Mouse (Mus musculus): ENCODE data around the gene Gclc.
A peak's percentile ranks its signal among the peaks of the same experiment; 100 is the strongest.

Gene Gclc

DNA sequence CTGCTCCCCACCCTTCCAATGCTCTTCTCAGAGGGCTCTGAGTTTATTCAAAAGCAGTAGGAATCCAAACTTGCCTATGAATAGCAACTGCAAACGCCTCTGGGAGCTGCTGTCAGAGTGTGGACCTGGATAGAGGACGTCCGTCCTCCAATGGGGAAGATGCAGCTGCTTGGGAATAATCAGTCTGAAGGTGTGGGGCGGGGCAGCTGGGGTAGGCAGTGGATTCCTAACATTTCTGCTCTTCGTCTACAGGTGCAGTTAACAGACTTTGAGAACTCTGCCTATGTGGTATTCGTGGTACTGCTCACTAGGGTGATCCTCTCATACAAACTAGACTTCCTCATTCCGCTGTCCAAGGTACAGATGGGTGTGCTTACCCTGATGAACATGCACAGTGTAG, 33.6 kb downstream of the Gclc start:
- DNase-seq, result no peak

DNA sequence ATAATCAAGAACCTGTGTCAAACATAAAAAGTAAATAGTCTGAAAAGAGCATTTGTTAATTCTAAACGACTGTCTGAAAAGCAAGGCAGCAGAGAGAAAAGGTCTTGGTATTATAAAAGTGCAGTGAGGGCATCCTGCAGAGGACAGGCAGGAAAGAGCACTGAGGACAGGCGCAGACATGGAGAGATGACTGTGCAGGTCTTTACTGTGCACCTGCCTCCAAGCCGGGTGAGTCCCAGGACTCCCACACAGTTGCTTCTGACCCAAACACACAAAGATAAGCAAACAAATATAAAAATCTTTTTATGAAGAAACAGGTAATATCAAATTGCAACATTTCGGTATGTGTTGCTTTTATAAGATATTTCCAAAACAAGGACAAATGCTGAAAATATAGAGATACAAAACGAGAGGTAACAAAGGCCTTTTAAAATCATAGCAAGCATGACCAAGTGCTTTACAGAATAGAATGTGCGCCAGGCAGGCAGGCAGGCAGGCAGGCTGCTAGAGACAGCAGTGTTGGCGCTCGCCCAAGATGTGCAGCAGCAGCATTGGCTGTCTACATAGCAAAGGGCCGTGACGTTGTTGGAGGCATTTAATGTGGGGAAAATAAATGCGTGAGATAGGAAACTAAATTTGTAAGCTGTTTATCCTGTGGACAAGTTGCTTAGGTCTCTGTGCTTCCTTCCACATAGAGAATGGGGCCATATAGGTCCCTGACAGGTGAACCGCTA, 35.4 kb downstream of the Gclc start:
- DNase-seq, result peak; percentile 33 to 34

DNA sequence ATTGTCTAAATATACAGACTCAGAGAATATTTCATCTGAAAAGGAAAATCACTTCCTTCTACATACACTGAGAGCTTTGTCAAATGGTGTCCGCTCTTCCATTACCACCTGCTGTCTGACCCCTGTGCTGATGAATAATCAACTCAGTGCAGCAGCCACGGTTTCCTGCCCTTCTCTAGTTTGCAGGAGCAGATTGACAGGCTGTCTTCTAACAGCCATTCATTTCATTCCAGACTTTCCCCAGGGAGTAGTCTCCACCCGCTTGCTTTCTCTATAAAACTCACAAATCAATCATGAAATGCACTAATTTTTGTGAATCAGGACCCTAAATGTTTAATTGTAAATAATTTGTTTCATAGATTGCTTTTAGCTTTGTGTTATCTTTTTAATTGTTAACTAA, 39.5 kb downstream of the Gclc start:
- no peak for DNase-seq

DNA sequence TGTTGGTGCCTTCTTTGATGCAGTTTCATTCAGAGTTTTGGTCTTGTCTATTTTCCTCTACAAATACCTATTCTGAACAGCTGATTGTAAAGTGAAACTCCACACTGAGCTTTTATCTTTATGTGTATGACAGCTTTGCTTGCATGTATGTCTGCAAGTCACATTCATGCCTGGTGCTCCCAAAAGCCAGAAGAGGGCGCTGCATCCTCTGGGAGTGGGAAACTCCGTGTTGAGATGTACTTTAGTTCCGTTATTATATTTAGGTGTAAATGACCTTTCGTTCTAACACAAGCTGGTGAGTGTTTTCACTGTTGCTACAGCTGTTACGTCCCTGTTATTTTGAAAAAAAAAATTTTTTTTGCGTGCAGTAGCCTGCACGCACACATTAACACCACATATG, 48.1 kb downstream of the Gclc start:
- peak; percentile 8 to 22 for DNase-seq

DNA sequence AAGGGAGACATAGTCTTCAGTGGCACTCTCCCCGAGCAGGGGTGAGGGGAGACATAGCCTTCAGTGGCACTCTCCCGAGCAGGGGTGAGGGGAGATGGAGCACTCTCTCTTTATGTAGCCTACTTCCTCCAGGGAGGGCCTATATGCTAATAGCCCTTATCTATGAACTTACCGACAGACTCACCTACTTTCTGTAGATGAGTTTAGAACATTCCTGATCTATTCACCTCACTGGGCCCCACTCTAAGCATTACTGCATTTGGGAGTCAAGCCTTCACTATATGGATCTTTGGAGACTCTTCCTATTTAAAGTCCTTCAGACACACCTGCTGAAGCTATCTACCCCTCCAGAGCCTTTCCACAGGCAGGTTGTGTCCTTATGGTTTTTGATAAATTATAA, 52.1 kb downstream of the Gclc start:
- DNase-seq, result no peak

DNA sequence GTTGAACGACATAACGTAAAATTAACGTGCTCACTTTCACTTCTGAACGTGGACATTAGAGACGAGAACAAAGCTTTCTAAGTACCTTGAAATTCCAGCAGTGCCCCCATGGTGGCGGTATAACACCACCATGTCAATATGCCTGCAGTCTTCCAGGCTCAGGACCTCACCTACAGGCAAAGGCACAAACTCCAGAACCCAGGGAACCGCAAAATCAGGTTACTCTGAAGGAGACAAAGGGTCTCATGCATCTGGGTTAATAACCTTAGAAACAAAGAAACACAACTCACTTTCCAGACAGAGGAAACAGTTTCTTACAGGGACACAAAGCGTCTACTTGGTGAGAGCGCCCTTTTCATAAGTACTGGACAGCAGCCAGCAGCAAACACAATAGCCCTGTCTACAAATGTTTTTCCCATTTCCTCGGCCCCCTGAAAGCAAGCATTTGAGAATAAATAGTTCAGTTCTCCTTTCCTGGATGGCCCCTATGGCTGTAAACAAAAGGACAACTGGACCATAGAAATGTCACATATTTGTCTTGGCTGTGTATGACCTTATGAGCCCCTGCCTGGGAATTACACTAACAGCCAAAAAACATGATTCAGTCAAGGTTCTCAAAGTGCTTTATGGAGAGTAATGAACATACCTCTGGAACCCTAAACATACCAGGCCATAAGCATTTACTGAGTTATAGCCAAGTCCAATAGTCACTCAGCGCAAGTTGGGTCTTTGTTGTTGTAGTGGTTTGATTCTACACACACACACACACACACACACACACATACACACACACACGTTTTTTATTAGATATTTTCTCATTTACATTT, 52.7 kb downstream of the Gclc start:
- peak; percentile 77 to 87 for DNase-seq

DNA sequence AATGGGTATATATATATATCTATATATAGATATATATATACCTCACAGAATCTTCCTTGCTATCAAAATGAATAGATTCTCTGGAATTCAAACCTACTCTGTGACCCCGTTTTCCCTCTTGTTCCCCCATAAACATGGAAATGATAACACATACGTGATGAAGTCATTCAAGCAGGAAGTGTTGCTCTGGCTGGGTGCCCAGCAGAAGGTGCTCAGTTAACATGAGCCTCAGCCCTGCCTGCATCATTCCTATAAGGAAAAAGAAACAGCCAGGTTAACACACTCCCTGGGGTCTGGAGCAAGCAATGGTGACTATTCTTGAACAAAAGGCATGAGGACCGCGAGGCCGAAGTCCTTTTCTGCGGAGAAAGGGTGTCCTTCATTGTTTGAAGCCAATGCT, 54.1 kb downstream of the Gclc start:
- no peak for DNase-seq

DNA sequence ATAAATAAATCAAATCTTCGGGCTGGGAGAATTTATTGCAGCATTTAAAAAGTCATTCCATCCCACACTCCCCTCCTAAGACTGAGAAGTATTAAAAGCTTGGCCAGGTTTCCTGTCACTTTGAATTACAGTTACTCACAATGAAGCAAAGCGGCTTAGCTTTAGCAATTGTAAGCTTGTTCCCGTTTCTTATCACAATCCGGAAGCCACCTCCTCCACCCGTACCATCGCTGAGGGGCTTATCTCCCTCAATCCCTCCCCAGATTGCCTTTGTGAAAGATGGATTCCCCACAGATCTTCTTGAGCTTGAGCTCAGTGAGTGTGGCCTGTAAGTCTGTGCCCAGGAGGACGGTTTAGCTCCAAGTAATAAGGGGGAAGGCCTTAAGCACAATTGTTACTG, 64.5 kb downstream of the Gclc start:
- no peak for DNase-seq

DNA sequence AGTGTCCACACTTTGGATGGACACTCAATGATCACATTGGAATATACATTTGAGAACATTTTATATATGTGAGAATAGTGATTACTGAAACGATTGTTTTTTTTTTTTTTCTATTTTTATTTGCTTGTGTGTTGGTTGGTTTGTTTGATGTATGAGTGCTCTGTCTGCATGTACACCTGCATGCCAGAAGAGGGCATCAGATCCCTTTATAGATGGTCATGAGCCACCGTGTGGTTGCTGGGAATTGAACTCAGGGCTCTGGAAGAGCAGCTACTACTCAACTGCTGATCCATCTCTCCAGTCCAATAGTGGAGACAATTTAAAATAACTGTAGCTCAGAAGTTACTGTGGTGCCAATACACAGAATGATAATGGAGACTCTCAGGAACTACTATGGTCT, 65.0 kb downstream of the Gclc start:
- no peak for DNase-seq

DNA sequence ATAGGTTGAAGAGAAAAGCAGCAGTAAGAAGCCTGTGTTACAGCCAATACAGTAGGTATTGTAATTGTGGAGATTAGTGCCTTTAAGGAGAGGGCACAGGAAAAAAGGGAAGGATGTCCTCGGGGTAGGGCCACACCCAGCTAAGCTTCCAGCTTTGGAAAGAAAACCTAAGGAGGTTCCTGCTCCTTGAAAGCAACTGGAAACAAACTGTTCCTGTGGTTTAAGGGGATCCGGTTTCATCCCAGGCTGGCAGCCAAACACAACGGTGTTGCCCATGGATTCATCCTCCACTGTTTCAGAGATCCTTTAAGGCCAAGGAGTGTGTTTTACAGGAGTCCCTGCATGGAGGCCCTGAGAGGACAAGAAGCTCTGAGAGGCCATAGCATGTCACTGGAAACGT, 66.5 kb downstream of the Gclc start:
- no peak for DNase-seq

DNA sequence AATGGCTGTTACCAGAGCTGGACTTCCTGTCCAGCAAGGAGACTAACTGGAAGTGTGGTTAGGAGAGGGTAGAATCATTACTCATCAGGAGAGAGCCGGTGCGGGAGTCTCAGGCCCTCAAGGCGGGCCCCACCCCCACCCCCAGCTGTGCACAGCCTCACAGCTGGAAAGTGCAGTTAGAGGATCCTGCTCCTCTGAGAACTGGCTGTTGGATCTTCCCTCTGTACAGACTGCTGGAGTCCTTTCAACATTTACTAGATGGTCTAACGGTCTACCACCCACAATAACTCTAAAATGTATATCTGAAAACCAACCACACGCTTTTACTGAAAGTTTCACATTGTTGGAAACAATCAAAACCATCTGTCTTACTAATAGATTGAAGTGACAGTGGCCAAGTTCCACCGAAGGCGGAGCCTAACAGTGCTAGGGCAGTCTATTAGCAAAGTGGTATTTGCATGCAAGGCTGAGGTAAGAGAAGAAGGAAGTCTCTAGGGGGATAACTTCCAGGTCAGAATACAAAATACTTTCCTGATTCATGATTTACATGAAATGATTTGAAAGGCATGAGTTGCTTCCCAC, 71.1 kb downstream of the Gclc start:
- DNase-seq, result no peak

DNA sequence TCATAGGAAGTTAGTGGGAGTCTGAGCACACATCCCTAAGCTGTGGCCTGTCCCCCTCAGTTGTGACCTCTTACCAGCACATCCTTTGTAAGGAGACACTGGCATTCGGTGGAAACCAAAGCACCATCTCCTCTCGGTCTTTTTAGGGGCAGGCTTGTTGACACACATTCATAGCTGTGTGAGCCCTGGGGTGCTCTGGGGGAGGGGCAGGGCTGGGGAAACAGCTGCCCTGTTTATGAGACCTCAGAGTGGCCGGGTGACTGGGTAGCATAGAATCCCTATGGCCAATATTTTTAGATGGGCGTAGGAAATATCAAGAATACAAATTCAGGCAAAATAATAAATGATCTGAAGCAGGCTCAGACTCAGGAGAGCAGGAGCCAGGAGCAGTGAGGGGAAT, 71.9 kb downstream of the Gclc start:
- DNase-seq, result no peak

DNA sequence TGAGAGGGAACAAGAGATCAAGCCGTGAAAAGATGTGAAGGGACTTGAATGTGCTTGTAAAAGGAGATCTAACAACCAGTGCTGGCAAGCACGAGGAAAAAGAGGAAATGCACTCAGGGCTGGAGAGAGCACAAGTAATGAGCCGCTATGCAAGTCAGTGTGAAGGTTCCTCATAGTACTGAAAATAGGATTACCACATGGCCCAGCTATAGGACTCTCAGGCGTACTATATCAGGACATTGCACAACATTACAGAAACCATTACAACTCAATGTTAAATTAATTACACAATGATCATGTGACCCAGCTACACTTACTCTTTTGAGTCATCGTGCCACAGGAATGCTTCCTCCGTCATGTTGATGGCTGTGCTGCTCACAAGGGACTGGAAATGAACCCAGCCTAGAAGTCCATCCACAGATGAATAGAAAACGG, 74.2 kb downstream of the Gclc start:
- DNase-seq, result no peak

DNA sequence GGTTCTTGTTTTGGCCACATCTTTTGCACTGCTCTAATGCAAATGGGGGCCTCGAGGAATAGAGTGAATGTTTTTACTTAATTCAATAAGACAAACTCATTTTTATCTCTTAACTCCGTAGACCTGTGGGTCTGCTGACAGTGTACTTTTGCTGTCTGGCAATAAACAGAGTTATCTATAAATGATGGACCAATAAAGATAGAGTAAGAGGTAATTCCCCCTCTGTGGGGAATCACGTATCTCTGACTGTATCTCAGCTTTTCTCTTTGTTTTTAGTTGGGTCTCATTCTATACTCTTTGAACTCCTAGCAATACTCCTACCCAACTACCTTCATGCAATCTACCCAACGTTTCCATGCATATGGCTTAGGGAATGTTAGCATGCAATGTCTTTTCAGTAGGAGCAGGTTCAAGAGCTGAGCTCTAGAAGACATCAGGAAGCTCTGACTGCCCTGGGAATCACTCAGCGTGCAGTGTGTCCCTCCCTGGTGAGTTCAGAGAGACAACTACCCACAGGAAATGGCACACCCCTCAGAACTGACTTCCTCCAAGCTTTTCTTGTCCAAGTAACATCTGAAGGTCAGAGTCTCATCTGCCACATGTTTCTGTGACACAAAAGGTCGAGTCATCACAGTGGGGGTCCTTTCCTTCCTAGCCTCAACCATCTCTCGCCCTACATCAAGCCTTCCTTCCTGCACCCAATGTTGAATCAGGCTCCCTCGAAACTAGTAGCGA, 80.1 kb downstream of the Gclc start:
- DNase-seq, result no peak

DNA sequence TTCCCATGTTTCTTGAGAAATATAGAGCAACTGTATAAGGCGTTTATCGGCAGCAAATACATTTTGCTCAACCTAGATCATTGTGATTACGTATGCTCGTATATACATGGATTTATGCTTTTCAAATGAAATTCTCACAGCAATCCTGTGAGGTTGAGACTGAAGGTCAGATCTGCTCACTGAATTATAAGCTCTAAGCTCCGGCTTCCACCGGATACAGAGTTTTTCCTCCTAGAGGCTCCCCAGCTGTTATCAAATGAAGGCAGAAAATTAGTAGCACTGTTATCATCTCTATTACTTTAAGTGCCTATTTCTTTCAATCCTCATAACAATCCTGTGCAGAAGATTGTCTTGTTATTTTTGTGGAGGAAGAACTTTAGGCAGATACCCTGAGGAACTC, 80.8 kb downstream of the Gclc start:
- DNase-seq, result no peak

DNA sequence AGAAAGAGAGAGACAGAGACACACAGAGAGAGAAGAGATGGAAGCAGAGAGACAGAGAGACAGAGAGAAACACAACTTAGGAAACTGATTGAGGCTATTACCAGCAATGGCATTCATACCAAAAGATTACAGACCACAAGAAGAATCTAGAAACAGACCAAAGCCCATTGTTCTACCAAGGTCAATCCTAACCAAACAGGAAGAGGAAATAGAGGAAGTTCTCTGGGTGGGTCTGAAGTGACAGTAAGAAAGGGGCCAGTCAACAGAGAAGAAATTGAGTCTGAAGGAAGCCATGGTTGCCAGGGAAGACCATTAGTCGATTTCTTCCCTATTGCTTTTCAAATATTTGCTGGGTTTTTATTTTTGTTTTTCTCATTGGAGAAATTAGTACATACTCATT, 81.4 kb downstream of the Gclc start:
- no peak for DNase-seq

DNA sequence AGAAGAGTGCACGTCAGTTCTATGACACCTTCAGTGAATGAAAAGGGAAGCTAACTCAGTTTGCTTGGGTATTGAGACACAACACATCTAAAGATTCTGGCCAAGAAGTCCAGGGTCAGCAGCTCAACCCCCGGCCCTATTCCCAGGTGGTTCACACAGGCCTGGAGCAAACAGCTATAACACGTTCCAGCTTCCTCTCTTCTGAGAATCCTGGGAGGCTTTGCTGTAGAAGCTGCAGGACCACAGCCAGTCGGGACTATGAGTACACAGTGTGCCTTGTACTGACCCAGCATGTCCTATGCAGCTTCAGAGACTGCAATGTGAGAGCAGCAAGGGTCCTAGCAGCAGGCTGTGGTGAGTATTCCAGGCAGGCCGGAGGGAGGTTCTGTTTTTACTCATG, 84.3 kb downstream of the Gclc start:
- no peak for DNase-seq

All from cerebellum, adult 18-20 months (tissue).